Mouse (Mus musculus): ENCODE measurements around the gene Scn4b.

Scn4b gene

DNA sequence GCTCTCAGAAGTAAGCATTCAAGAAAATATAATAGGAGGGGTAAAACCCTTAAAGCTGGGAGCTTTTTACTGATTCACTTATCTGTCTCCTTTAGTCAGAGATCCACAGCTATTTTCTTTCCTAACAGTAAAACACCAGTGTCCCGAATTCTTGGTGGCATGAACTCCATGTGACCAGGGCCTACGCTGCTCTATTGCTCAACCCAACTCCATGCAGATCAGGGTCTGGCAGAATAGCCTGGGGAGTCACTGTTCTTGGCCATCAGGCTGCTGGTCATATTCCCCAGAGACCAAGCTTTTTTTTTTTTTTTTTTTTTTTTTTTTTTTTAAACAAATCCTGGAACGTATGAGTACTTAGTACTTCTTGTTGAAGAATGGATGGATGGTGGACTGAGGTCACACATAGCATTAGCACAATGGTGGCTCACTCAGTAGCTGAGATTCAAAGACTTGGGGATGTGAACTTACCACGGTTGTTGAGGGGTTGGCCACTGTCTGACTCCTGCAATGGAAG, 51.5 kb downstream of the Scn4b start:
- DNase-seq (ENCODE audit: low spot score) = no peak

GRCm38 (mm10) chr9:45195468-45195867, 57.3 kb downstream of the Scn4b start:
- no peak for DNase-seq (ENCODE audit: low spot score)

GRCm38 (mm10) chr9:45196125-45196830, 58.1 kb downstream of the Scn4b start:
- no peak for DNase-seq (ENCODE audit: low spot score)

DNA sequence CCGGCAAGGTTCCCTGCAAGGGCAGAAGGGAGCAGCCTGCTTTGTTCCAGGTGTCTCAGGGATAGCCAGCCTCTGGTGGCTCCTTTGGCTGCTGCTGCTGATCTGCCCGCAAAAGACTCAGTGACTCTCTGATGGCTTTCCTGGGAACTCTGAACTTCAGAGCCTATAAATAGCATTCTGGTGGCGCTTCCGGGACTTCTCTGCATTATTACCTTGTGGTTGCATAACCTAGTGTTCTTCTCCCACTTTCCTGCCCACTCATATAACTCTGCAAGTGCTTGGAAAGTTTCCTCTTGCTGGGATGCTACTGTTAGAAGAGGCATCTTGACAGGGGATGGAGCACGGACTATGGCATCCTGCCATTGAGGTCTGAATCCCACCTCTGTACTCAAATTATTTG, 59.4 kb downstream of the Scn4b start:
- DNase-seq (ENCODE audit: low spot score) = no peak

- no peak for DNase-seq (ENCODE audit: low spot score)
Measured at GRCm38 (mm10) chr9:45201319-45201947, 63.2 kb downstream of the Scn4b start.

DNA sequence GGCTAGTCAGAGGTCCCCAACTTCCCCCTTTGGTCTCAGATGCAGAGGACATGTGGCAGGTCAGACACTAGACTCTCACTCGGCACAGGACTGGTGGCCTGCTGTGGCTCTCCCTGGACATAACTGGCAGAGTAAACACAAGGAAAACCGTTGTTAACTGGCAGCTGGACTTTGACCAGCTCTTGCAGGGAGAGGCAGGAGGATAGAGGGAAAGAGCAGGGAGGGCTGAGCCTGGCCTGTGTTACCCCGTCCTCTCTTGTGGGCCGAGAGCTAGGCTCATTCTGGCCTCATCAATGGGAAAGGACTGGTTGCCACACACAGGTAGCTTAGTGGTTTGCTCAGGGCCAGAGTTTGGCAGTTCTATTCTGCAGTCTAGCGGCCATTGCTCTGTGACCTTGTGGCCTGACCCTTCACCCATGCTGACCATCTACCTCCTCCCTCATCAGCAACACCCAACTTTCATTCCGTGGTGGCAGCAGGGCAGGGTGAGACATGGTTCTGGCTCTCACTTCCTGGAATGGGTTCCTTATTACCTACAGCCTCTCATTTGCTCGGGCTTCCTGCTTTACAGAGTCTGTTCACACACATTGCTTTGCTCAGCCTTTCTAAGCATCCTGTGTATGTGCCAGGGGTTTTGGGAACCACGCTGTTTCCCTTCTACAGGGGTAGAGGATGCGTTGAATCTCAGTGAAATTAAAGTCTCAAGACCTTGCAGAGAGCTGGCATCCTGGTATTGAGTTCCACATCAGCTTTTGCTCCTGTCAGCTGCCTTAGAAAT, 64.0 kb downstream of the Scn4b start:
- no peak for DNase-seq (ENCODE audit: low spot score)
